Mouse (Mus musculus): ENCODE measurements around the gene Anpep. TPM values are rescaled to one million over a fixed set of nuclear protein-coding genes. Genes with fewer than 3 reads are reported as not detected.

Anpep gene
- polyA plus RNA-seq, 1 experiment from 2014 or later: 4.1 TPM

- no peak overlapping the region for H3K27ac ChIP-seq (replicated peaks; ENCODE audit: low read depth, low read length)
- no peak for ATAC-seq (ENCODE audit: low FRiP score, low TSS enrichment)
- DNase-seq: no peak
- no peaks in the 10 kb centered on the region for H3K4me1 ChIP-seq (ENCODE audit: control insufficient read depth, insufficient read depth, low read length)
- no peak overlapping the region for H3K4me2 ChIP-seq (ENCODE audit: low read length)
- H3K9ac ChIP-seq (replicated peaks; ENCODE audit: low read length): no peak overlapping the region
- H3K27me3 ChIP-seq (ENCODE audit: control insufficient read depth, insufficient read depth, low read length): no peaks in the 10 kb centered on the region
- H3K4me3 ChIP-seq (replicated peaks; ENCODE audit: low read depth, low read length): no peak overlapping the region
- 87% methylated on average over 6 of the region's 6 CpGs for WGBS
- H3K36me3 ChIP-seq (ENCODE audit: control insufficient read depth, insufficient read depth, low read length): no peaks in the 10 kb centered on the region
- no peaks in the 10 kb centered on the region for H3K9me3 ChIP-seq (ENCODE audit: control insufficient read depth, low read length)
These were observed 29.3 kb downstream of the Anpep start for GRCm38 (mm10) chr7:79831585-79831984.

GRCm38 (mm10) chr7:79831145-79831544, 29.7 kb downstream of the Anpep start:
- no peak overlapping the region for H3K9ac ChIP-seq (replicated peaks; ENCODE audit: low read length)
- H3K27me3 ChIP-seq (ENCODE audit: control insufficient read depth, insufficient read depth, low read length): no peaks in the 10 kb centered on the region
- H3K4me2 ChIP-seq (ENCODE audit: low read length): no peak overlapping the region
- no peak overlapping the region for H3K27ac ChIP-seq (replicated peaks; ENCODE audit: low read depth, low read length)
- no peaks in the 10 kb centered on the region for H3K4me1 ChIP-seq (ENCODE audit: control insufficient read depth, insufficient read depth, low read length)
- no peak for ATAC-seq (ENCODE audit: low FRiP score, low TSS enrichment)
- WGBS: 81% methylated on average over 6 of the region's 6 CpGs
- no peaks in the 10 kb centered on the region for H3K9me3 ChIP-seq (ENCODE audit: control insufficient read depth, low read length)
- no peak overlapping the region for H3K4me3 ChIP-seq (replicated peaks; ENCODE audit: low read depth, low read length)
- no peaks in the 10 kb centered on the region for H3K36me3 ChIP-seq (ENCODE audit: control insufficient read depth, insufficient read depth, low read length)
- no peak for DNase-seq

GRCm38 (mm10) chr7:79828341-79828740, 32.5 kb downstream of the Anpep start:
- 72% methylated on average over 3 of the region's 3 CpGs for WGBS
- H3K27me3 ChIP-seq (ENCODE audit: control insufficient read depth, insufficient read depth, low read length): no peaks in the 10 kb centered on the region
- H3K27ac ChIP-seq (replicated peaks; ENCODE audit: low read depth, low read length): no peak overlapping the region
- no peak for DNase-seq
- no peak for ATAC-seq (ENCODE audit: low FRiP score, low TSS enrichment)
- H3K9ac ChIP-seq (replicated peaks; ENCODE audit: low read length): no peak overlapping the region
- H3K4me3 ChIP-seq (replicated peaks; ENCODE audit: low read depth, low read length): no peak overlapping the region
- no peaks in the 10 kb centered on the region for H3K36me3 ChIP-seq (ENCODE audit: control insufficient read depth, insufficient read depth, low read length)
- H3K4me1 ChIP-seq (ENCODE audit: control insufficient read depth, insufficient read depth, low read length): no peaks in the 10 kb centered on the region
- H3K9me3 ChIP-seq (ENCODE audit: control insufficient read depth, low read length): no peaks in the 10 kb centered on the region
- no peak overlapping the region for H3K4me2 ChIP-seq (ENCODE audit: low read length)

- Histone ChIP-seq H3K36me3 (ENCODE audit: control insufficient read depth, insufficient read depth, low read length) (no peaks in the 10 kb centered on the region), H3K9me3 (ENCODE audit: control insufficient read depth, low read length) (no peaks in the 10 kb centered on the region), H3K4me1 (ENCODE audit: control insufficient read depth, insufficient read depth, low read length) (no peaks in the 10 kb centered on the region), H3K9ac (replicated peaks; ENCODE audit: low read length) (no peak overlapping the region), H3K4me3 (replicated peaks; ENCODE audit: low read depth, low read length) (no peak overlapping the region), H3K27me3 (ENCODE audit: control insufficient read depth, insufficient read depth, low read length) (no peaks in the 10 kb centered on the region), H3K27ac (replicated peaks; ENCODE audit: low read depth, low read length) (no peak overlapping the region), H3K4me2 (ENCODE audit: low read length) (no peak overlapping the region)
- DNase-seq (no peak), ATAC-seq (ENCODE audit: low FRiP score, low TSS enrichment) (no peak)
- WGBS: 87% methylated on average over 12 of the region's 12 CpGs
These were observed 38.7 kb downstream of the Anpep start for GRCm38 (mm10) chr7:79822092-79822695.

- no peak overlapping the region for H3K9ac ChIP-seq (replicated peaks; ENCODE audit: low read length)
- ATAC-seq (ENCODE audit: low FRiP score, low TSS enrichment): no peak
- no peak overlapping the region for H3K4me2 ChIP-seq (ENCODE audit: low read length)
- WGBS: 50% methylated on average over 11 of the region's 11 CpGs
- H3K36me3 ChIP-seq (ENCODE audit: control insufficient read depth, insufficient read depth, low read length): no peaks in the 10 kb centered on the region
- H3K27ac ChIP-seq (replicated peaks; ENCODE audit: low read depth, low read length): no peak overlapping the region
- H3K9me3 ChIP-seq (ENCODE audit: control insufficient read depth, low read length): no peaks in the 10 kb centered on the region
- no peak overlapping the region for H3K4me3 ChIP-seq (replicated peaks; ENCODE audit: low read depth, low read length)
- no peaks in the 10 kb centered on the region for H3K4me1 ChIP-seq (ENCODE audit: control insufficient read depth, insufficient read depth, low read length)
- no peaks in the 10 kb centered on the region for H3K27me3 ChIP-seq (ENCODE audit: control insufficient read depth, insufficient read depth, low read length)
- DNase-seq: no peak
These were observed 40.9 kb downstream of the Anpep start for GRCm38 (mm10) chr7:79819996-79820395.

GRCm38 (mm10) chr7:79819515-79819914, 41.3 kb downstream of the Anpep start:
- H3K9ac ChIP-seq (replicated peaks; ENCODE audit: low read length): no peak overlapping the region
- WGBS: 58% methylated on average over 4 of the region's 4 CpGs
- no peaks in the 10 kb centered on the region for H3K4me1 ChIP-seq (ENCODE audit: control insufficient read depth, insufficient read depth, low read length)
- ATAC-seq (ENCODE audit: low FRiP score, low TSS enrichment) (no peak), DNase-seq (no peak)
- no peaks in the 10 kb centered on the region for H3K27me3 ChIP-seq (ENCODE audit: control insufficient read depth, insufficient read depth, low read length)
- no peak overlapping the region for H3K4me2 ChIP-seq (ENCODE audit: low read length)
- no peak overlapping the region for H3K4me3 ChIP-seq (replicated peaks; ENCODE audit: low read depth, low read length)
- no peaks in the 10 kb centered on the region for H3K36me3 ChIP-seq (ENCODE audit: control insufficient read depth, insufficient read depth, low read length)
- no peaks in the 10 kb centered on the region for H3K9me3 ChIP-seq (ENCODE audit: control insufficient read depth, low read length)
- H3K27ac ChIP-seq (replicated peaks; ENCODE audit: low read depth, low read length): no peak overlapping the region

- no peak for DNase-seq
- ATAC-seq (ENCODE audit: low FRiP score, low TSS enrichment): no peak
- H3K9ac ChIP-seq (replicated peaks; ENCODE audit: low read length): no peak overlapping the region
- WGBS: 4% methylated on average over 6 of the region's 6 CpGs
- no peak overlapping the region for H3K27ac ChIP-seq (replicated peaks; ENCODE audit: low read depth, low read length)
- H3K4me2 ChIP-seq (ENCODE audit: low read length): no peak overlapping the region
- no peaks in the 10 kb centered on the region for H3K36me3 ChIP-seq (ENCODE audit: control insufficient read depth, insufficient read depth, low read length)
- H3K4me3 ChIP-seq (replicated peaks; ENCODE audit: low read depth, low read length): no peak overlapping the region
- H3K4me1 ChIP-seq (ENCODE audit: control insufficient read depth, insufficient read depth, low read length): no peaks in the 10 kb centered on the region
- no peaks in the 10 kb centered on the region for H3K9me3 ChIP-seq (ENCODE audit: control insufficient read depth, low read length)
- no peaks in the 10 kb centered on the region for H3K27me3 ChIP-seq (ENCODE audit: control insufficient read depth, insufficient read depth, low read length)
These were observed 42.5 kb downstream of the Anpep start for GRCm38 (mm10) chr7:79818321-79818720.

- Histone ChIP-seq H3K9ac (replicated peaks; ENCODE audit: low read length) (no peak overlapping the region), H3K4me2 (ENCODE audit: low read length) (no peak overlapping the region), H3K36me3 (ENCODE audit: control insufficient read depth, insufficient read depth, low read length) (no peaks in the 10 kb centered on the region), H3K4me3 (replicated peaks; ENCODE audit: low read depth, low read length) (no peak overlapping the region), H3K27ac (replicated peaks; ENCODE audit: low read depth, low read length) (no peak overlapping the region), H3K27me3 (ENCODE audit: control insufficient read depth, insufficient read depth, low read length) (peaks cover 10% of the 10 kb centered on the region; the same call in 1 of the 2 replicates), H3K9me3 (ENCODE audit: control insufficient read depth, low read length) (no peaks in the 10 kb centered on the region), H3K4me1 (ENCODE audit: control insufficient read depth, insufficient read depth, low read length) (0 out of 2 replicates have a peak, but pooled peaks cover 5% of the 10 kb centered on the region)
- 91% methylated on average over 1 of the region's 1 CpGs for WGBS
- DNase-seq (no peak), ATAC-seq (ENCODE audit: low FRiP score, low TSS enrichment) (no peak)
These were observed 47.5 kb downstream of the Anpep start for GRCm38 (mm10) chr7:79813409-79813808.

All from midbrain, embryonic 14.5 days (tissue).